Mouse (Mus musculus) adrenal gland, adult 10 weeks (tissue): ENCODE measurements around the gene 9530003J23Rik. TPM values are rescaled to one million over a fixed set of nuclear protein-coding genes. Genes with fewer than 3 reads are reported as not detected.

Experiments used
- polyA plus RNA-seq: library from polyadenylated mRNA; stranded (reverse); fragments of 350-450 nt; fragmentation: Illumina TruSeq; extraction: RNeasy Lipid Tissue Mini Kit (QIAGEN cat#74804); gene quantifications from one replicate; pipeline ENCODE4 v1.2.3, GENCODE M21; 2014; ENCODE audit warnings: low read depth, low replicate concordance

The 9530003J23Rik gene
- polyA plus RNA-seq = not detected

DNA sequence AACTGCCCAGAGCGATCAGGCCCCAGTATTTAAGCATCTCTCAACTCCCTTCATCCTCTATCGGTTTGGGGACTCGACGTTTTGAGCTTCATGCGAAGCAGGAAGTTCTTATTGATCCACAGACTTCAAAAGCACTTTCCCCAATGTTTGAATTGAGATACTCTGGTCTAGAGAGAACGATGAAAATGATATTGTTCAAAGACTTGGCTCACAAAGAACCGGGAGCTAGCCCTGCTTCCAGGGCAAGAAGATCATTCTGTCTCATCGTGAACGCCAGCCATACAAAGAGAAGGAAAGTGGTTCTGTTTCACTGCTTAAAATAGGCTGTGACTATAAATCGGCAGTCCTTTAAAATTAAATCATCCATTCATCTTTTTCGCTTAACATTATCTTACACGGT lies at the start of gene 9530003J23Rik:
TSS of gene 9530003J23Rik (minus strand) at position 101 of the 400 bp plus-strand sequence.

DNA sequence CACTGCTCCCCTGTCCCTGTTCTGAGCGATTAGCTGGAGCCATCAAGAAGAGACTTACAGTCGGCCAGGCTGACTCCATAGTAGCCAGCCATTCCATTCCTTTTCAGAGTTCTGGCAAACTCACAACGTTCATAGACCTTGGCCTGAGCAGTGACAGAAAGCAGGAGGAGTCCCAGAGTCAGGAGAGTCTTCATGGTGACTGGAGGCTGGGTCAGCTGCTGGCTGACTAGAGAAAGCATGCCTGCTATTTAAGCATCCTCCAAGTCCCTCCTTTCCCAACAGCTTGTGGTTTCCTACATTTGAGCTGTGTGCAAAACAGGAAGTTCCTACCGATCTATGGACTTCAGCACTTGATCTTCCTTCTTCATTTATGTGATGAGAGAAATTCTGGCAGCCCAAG lies 43.5 kb upstream of the 9530003J23Rik start, which contains the start of gene Lyz2:
TSS of gene Lyz2 (minus strand) at position 273 of the 400 bp plus-strand sequence.

DNA sequence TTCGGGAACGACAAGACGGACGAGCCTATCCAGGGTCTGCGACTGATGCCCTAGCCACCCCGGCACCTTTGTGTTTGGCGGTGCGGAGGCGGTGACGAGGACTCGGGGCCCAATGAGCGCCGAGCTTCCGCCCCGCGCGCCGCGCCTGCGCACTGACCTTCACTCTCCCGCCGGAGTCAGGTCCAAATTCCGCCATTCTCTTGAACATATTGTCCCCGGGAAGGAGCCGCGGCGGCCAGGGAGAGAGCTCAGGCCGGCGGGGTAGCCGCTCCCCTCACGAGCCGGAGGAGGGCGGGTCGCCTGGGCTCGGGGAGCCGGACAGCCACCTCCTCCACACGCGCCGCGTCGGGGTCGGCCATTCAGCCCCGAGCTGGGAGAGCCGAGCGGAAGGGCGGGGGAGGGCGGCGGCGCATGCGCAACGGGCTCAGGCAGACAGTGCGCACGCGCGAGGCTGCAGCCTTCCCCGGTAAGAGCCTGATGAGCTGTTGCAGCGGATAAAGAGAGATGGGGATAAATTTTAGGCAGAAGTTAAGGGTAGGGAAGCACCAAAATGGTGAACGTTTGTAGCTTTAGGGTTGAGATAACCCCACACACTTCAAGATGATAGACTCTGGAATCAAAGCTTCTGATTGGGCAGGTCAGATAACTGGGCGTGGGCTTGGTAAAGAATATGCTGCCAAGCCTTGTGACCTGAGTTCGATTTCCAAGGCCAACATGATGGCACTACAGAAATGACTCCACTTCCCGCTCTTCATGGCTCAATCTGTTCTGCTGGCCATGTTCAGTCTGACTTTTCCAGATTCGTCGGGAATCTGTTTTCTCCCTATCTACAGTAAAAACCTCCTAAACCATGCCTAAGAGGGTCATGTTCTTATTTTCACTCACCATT lies 14.2 kb downstream of the 9530003J23Rik start, which contains the start of gene Yeats4:
TSS of gene Yeats4 (minus strand) at position 406 of the 889 bp plus-strand sequence.

Other genes with a start within 250 kb of the 9530003J23Rik start
- gene Lrrc10, start 193.4 kb downstream of the 9530003J23Rik start, polyA plus RNA-seq = not detected
- 260 TPM for gene Cct2, start 174.9 kb downstream of the 9530003J23Rik start, polyA plus RNA-seq
- 47.6 TPM for gene Frs2, start 90.2 kb downstream of the 9530003J23Rik start, polyA plus RNA-seq
- gene Yeats4, start 14.2 kb downstream of the 9530003J23Rik start, polyA plus RNA-seq = 67.3 TPM
- 152 TPM for gene Lyz2, start 43.6 kb upstream of the 9530003J23Rik start, polyA plus RNA-seq
- gene Lyz1, start 54.2 kb upstream of the 9530003J23Rik start, polyA plus RNA-seq = 5.4 TPM
- 104 TPM for gene Cpsf6, start 141.3 kb upstream of the 9530003J23Rik start, polyA plus RNA-seq